Mouse (Mus musculus) lung, adult 18-20 months (tissue): ENCODE measurements around the gene Tsr1.

Source experiments
- DNase-seq, 2 experiments: peaks; one replicate each; pipeline ENCODE4 v3.0.0; 2022; ENCODE audit warnings: mixed read lengths in 2 of 2

Tsr1 gene

GRCm38 (mm10) chr11:74898517-74898827 is 601 bp downstream of the Tsr1 start:
- no peak for DNase-seq

- DNase-seq = no peak
Measured at GRCm38 (mm10) chr11:74901555-74901954, 3.7 kb downstream of the Tsr1 start.

- DNase-seq = no peak
Measured at GRCm38 (mm10) chr11:74902416-74902815, 4.5 kb downstream of the Tsr1 start.

- no peak for DNase-seq
Measured at GRCm38 (mm10) chr11:74907850-74908249, 10.0 kb downstream of the Tsr1 start.

- DNase-seq = no peak
Measured at GRCm38 (mm10) chr11:74908618-74909399, 10.9 kb downstream of the Tsr1 start.

GRCm38 (mm10) chr11:74909978-74910377 is 12.1 kb downstream of the Tsr1 start:
- no peak for DNase-seq

GRCm38 (mm10) chr11:74912492-74912891 is 14.6 kb downstream of the Tsr1 start:
- no peak for DNase-seq

- DNase-seq = no peak
Measured at GRCm38 (mm10) chr11:74919249-74919648, 21.4 kb downstream of the Tsr1 start.

GRCm38 (mm10) chr11:74924149-74924548 is 26.3 kb downstream of the Tsr1 start:
- DNase-seq = peak; percentile 32 to 44

- DNase-seq = peak; percentile 93 to 96
Measured at GRCm38 (mm10) chr11:74925577-74926387, 27.9 kb downstream of the Tsr1 start, which contains the start of the genes Smg6 and Srr. Gene Smg6 (plus strand): TSS chr11:74925823. Gene Srr (minus strand): TSS chr11:74925948.

- DNase-seq = peak; percentile 58 to 66
Measured at GRCm38 (mm10) chr11:74926388-74927005, 28.6 kb downstream of the Tsr1 start.

- no peak for DNase-seq
Measured at GRCm38 (mm10) chr11:74927236-74927725, 29.4 kb downstream of the Tsr1 start.

GRCm38 (mm10) chr11:74929111-74929510 is 31.2 kb downstream of the Tsr1 start:
- no peak for DNase-seq

- DNase-seq = no peak
Measured at GRCm38 (mm10) chr11:74930391-74930790, 32.5 kb downstream of the Tsr1 start.

GRCm38 (mm10) chr11:74946348-74946747 is 48.5 kb downstream of the Tsr1 start:
- peak in 1 of 2 experiments; percentile 11 for DNase-seq

- DNase-seq = peak; percentile 9 to 23
Measured at GRCm38 (mm10) chr11:74954901-74955300, 57.0 kb downstream of the Tsr1 start.

GRCm38 (mm10) chr11:74956006-74956405 is 58.1 kb downstream of the Tsr1 start:
- DNase-seq = no peak

GRCm38 (mm10) chr11:74957600-74957999 is 59.7 kb downstream of the Tsr1 start:
- no peak for DNase-seq
